Mouse (Mus musculus) right cerebral cortex, postnatal 4 days (tissue): ENCODE results near the gene Zdhhc14.

Experiments used
- DNase-seq: peaks from one replicate; pipeline ENCODE4 v3.0.0-alpha.2; 2022

The Zdhhc14 gene

GRCm38 (mm10) chr17:5675951-5676350 is 183.6 kb downstream of the Zdhhc14 start:
- no peak for DNase-seq

GRCm38 (mm10) chr17:5679315-5679714 is 187.0 kb downstream of the Zdhhc14 start:
- no peak for DNase-seq

GRCm38 (mm10) chr17:5685324-5685723 is 193.0 kb downstream of the Zdhhc14 start:
- no peak for DNase-seq

- no peak for DNase-seq
Measured at GRCm38 (mm10) chr17:5687810-5688209, 195.5 kb downstream of the Zdhhc14 start.

- DNase-seq, result no peak
Measured at GRCm38 (mm10) chr17:5688222-5688621, 195.9 kb downstream of the Zdhhc14 start.

GRCm38 (mm10) chr17:5688669-5689068 is 196.3 kb downstream of the Zdhhc14 start:
- no peak for DNase-seq

- no peak for DNase-seq
Measured at GRCm38 (mm10) chr17:5690746-5691535, 198.6 kb downstream of the Zdhhc14 start.

GRCm38 (mm10) chr17:5692661-5693060 is 200.3 kb downstream of the Zdhhc14 start:
- no peak for DNase-seq

GRCm38 (mm10) chr17:5693256-5693655 is 200.9 kb downstream of the Zdhhc14 start:
- DNase-seq, result no peak

GRCm38 (mm10) chr17:5698447-5699096 is 206.2 kb downstream of the Zdhhc14 start:
- peak; percentile 29 for DNase-seq

- DNase-seq, result no peak
Measured at GRCm38 (mm10) chr17:5710320-5711104, 218.2 kb downstream of the Zdhhc14 start.

GRCm38 (mm10) chr17:5711861-5712260 is 219.5 kb downstream of the Zdhhc14 start:
- no peak for DNase-seq

GRCm38 (mm10) chr17:5713141-5713540 is 220.8 kb downstream of the Zdhhc14 start:
- DNase-seq, result no peak

- no peak for DNase-seq
Measured at GRCm38 (mm10) chr17:5716912-5717311, 224.6 kb downstream of the Zdhhc14 start.

- no peak for DNase-seq
Measured at GRCm38 (mm10) chr17:5718768-5719387, 226.5 kb downstream of the Zdhhc14 start.

- DNase-seq, result no peak
Measured at GRCm38 (mm10) chr17:5722802-5723201, 230.4 kb downstream of the Zdhhc14 start.

- DNase-seq, result no peak
Measured at GRCm38 (mm10) chr17:5723601-5724189, 231.3 kb downstream of the Zdhhc14 start.

GRCm38 (mm10) chr17:5729587-5730125 is 237.3 kb downstream of the Zdhhc14 start:
- no peak for DNase-seq

GRCm38 (mm10) chr17:5730538-5730937 is 238.2 kb downstream of the Zdhhc14 start:
- no peak for DNase-seq

GRCm38 (mm10) chr17:5733400-5733799 is 241.0 kb downstream of the Zdhhc14 start:
- DNase-seq, result peak; percentile 55

- DNase-seq, result no peak
Measured at GRCm38 (mm10) chr17:5741061-5741460, 248.7 kb downstream of the Zdhhc14 start.

- no peak for DNase-seq
Measured at GRCm38 (mm10) chr17:5744016-5744415, 251.7 kb downstream of the Zdhhc14 start.
